Mouse (Mus musculus) kidney, postnatal 0 days (tissue): ENCODE results near the gene A830031A19Rik. TPM values are rescaled to one million over a fixed set of nuclear protein-coding genes. Genes with fewer than 3 reads are reported as not detected.

Experiments used
- ATAC-seq: fragments of 200-750 bp; cut with Nextera tagmentation; replicated peaks from 2 replicates; pipeline ENCODE4 v1.8.0; 2017; ENCODE audit warnings: low read depth, moderate number of reproducible peaks, moderate TSS enrichment, moderate library complexity; ENCODE audit not compliant: low FRiP score
- DNase-seq: peaks from one replicate; pipeline ENCODE4 v3.0.0-alpha.2; 2016; ENCODE audit warnings: low spot score
- H3K27ac ChIP-seq: fragments of 300-500 bp; sonication (generic); 2 replicates; pipeline ENCODE4 v1.5.1; 2014; ENCODE audit warnings: mild to moderate bottlenecking
- H3K27me3 ChIP-seq: fragments of 300-500 bp; sonication (generic); 2 replicates; pipeline ENCODE4 v1.6.1; 2014; ENCODE audit warnings: low read length, mixed read lengths; ENCODE audit not compliant: insufficient read depth
- H3K36me3 ChIP-seq: fragments of 300-500 bp; sonication (generic); 2 replicates; pipeline ENCODE4 v1.6.1; 2014; ENCODE audit warnings: low read length, mixed read lengths; ENCODE audit not compliant: insufficient read depth
- H3K4me1 ChIP-seq: fragments of 300-500 bp; sonication (generic); replicated peaks from 2 replicates; pipeline ENCODE4 v1.6.1; 2014; ENCODE audit warnings: antibody characterized with exemption, low read length, mixed read lengths; ENCODE audit not compliant: insufficient read depth
- H3K4me2 ChIP-seq: fragments of 300-500 bp; sonication (generic); 2 replicates; pipeline ENCODE4 v1.6.1; 2014; ENCODE audit warnings: mild to moderate bottlenecking, low read length, moderate library complexity, mixed read lengths
- H3K4me3 ChIP-seq: fragments of 300-500 bp; sonication (generic); replicated peaks from 2 replicates; pipeline ENCODE4 v1.5.1; 2014; ENCODE audit warnings: low read depth, low read length
- H3K9ac ChIP-seq: fragments of 300-500 bp; sonication (generic); 2 replicates; pipeline ENCODE4 v1.6.1; 2014; ENCODE audit warnings: low read depth, low read length
- H3K9me3 ChIP-seq: fragments of 300-500 bp; sonication (generic); replicated peaks from 2 replicates; pipeline ENCODE4 v1.6.1; 2016; ENCODE audit warnings: low read length, inconsistent platforms, mixed read lengths
- CTCF ChIP-seq: IDR thresholded peaks from 2 replicates; pipeline ENCODE4 v1.5.1; 2016; ENCODE audit warnings: antibody characterized with exemption, low read depth, mild to moderate bottlenecking, moderate library complexity
- WGBS: fragments of 180-500 bp; shearing (Covaris S2); extraction: QIAGEN DNeasy Blood & Tissue Kit; methylation state at CpG from one replicate; pipeline ENCODE4 v1.1.7; 2014; 5-methylcytosine and 5-hydroxymethylcytosine counted together
- polyA plus RNA-seq: library from polyadenylated mRNA; unstranded; fragments of >200 nt; fragmentation: Nextera tagmentation; extraction: Ambion mirVana; gene quantifications from 2 replicates; pipeline ENCODE4 v1.2.1, GENCODE M21; 2015

A830031A19Rik gene
- polyA plus RNA-seq, 1 experiment from 2014 or later: not detected

DNA sequence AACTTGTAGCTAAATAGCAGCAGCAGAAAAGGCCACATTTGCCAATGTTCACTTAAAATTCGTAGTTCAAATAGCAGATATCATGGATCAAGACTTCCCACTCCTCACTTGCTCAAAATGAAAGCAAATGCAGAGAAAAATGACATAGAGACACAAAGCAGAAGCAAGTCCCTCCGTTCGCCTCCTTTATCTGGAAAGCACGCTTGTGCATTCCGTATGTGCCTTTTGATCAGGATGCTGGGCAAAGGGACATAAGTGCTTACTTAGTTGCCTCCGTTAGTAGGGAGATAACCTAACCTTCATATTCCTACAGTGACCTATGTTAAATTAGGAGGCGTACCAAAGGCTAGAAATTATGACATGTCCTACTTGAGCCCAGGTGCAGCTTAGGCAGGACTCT, 8.6 kb upstream of the A830031A19Rik start:
- ATAC-seq: no peak

DNA sequence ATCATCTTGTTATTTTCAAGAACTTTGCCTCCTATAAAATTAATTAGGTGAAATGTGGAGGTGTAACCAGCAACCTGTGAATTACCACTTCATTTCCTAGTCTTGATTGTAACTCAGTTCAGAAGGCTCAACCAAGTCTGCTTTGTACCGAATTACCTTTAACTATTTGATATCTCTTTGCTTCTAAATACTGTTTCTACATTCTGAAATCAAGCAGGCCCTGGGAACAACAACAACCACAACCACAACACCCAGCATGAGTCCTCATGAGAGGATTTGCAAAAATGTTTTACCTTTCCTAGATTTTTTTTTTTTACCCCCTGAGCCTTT, 8.2 kb upstream of the A830031A19Rik start:
- no peak overlapping the region for H3K4me3 ChIP-seq
- no peak for TF ChIP-seq CTCF
- H3K4me2 ChIP-seq: no peak overlapping the region
- no peak overlapping the region for H3K9ac ChIP-seq
- 51% methylated on average over 1 of the region's 1 CpGs for WGBS
- no peaks in the 10 kb centered on the region for H3K9me3 ChIP-seq
- ATAC-seq: no peak
- no peak overlapping the region for H3K27ac ChIP-seq
- H3K4me1 ChIP-seq: peaks cover 13% of the 10 kb centered on the region; the same call in 1 of the 2 replicates
- H3K36me3 ChIP-seq: no peaks in the 10 kb centered on the region
- no peak for DNase-seq
- H3K27me3 ChIP-seq: peaks cover 50% of the 10 kb centered on the region

More for the DNA sequence above, 8.6 kb upstream of the A830031A19Rik start:
- H3K4me1 ChIP-seq: peaks cover 13% of the 10 kb centered on the region; the same call in 1 of the 2 replicates
- no peak for DNase-seq
- H3K9me3 ChIP-seq: no peaks in the 10 kb centered on the region
- H3K27ac ChIP-seq: no peak overlapping the region
- TF ChIP-seq CTCF: no peak
- H3K36me3 ChIP-seq: no peaks in the 10 kb centered on the region
- no peak overlapping the region for H3K4me2 ChIP-seq
- H3K4me3 ChIP-seq: no peak overlapping the region
- 83% methylated on average over 7 of the region's 7 CpGs for WGBS
- H3K9ac ChIP-seq: no peak overlapping the region
- peaks cover 46% of the 10 kb centered on the region for H3K27me3 ChIP-seq

DNA sequence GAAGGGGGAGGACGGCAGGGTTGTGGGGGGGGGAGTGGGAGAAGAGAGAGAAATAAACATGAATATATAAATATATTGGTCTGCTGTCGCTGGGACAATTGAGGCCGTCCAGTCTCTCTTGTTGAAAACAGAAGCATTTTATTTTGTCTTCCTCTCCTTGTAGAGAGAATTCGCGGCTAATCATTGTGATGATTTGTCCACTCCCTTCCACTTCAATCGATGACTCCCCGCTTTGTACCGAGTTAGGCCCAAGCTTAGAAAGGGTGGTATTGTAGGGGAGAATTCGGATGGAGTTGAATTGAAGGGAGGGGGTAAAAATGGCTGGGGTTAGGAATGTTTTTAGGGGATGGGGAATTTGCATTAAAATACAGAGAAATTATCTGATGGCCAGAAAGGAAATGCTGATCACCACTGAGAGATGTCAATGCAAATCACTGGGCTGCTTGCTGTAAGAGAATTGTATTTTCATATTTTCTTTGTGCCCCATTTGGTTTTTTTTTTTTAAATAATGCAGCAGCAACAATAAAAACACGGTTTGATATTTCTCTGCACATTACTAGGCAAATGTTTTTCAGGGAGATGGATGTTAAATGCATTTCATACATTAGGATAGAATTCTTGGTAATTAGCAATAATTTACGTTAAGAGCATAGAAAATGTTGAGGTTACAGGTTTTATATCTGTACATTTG, 7.7 kb upstream of the A830031A19Rik start:
- Histone ChIP-seq H3K9me3 (no peaks in the 10 kb centered on the region), H3K4me3 (peak overlapping the region; percentile 58; the same call in 1 of the 2 replicates), H3K4me2 (peak overlapping the region; percentile 95), H3K36me3 (no peaks in the 10 kb centered on the region), H3K4me1 (peaks cover 13% of the 10 kb centered on the region; the same call in 1 of the 2 replicates), H3K27ac (no peak overlapping the region), H3K27me3 (peaks cover 52% of the 10 kb centered on the region), H3K9ac (0 out of 2 replicates have a peak overlapping the region, but pooled peaks have one; percentile 40)
- WGBS: 37% methylated on average over 11 of the region's 11 CpGs
- no peak for DNase-seq
- ATAC-seq: no peak
- TF ChIP-seq CTCF: no peak

DNA sequence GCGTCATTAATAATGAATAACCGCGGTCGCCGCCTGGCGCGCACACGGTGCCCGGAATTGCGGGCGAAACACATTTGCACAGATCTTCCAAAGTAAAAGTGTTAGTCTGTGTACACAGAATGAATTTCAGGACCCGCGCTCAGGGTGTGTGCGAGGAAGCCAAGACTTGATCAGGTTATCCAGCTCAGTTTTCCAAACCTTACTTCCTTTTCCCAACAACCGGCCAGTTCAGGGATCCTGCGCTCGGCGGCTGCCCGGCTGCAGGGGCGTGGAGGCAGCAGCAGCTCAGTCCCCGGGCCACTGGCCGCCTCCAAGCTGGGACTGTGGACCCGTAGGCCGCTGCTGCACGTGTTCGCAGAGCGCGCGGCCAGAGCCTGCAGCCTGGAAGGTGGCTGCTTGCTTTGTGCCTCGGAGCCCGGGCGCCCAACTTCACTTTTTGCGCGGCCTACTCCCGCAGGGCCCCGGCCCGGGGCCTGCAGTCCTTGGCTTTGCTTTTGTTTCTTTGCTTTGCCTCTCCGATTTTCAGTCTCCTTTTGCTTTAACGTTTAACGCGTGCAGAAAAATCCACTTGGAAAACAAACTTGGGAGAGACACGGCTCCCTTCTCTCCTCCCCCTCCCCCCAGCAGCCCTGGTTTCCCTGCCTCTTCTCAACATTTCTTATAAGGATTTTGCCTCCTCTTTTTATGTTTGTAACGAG, 7.0 kb upstream of the A830031A19Rik start:
- H3K27ac ChIP-seq: no peak overlapping the region
- WGBS: under 1% methylated on average over 43 of the region's 43 CpGs
- H3K9me3 ChIP-seq: no peaks in the 10 kb centered on the region
- H3K4me1 ChIP-seq: peaks cover 13% of the 10 kb centered on the region; the same call in 1 of the 2 replicates
- H3K27me3 ChIP-seq: peaks cover 52% of the 10 kb centered on the region
- ATAC-seq (no peak), DNase-seq (peak; percentile 37)
- H3K36me3 ChIP-seq: no peaks in the 10 kb centered on the region
- no peak for TF ChIP-seq CTCF
- H3K4me3 ChIP-seq: peak overlapping the region; percentile 58
- peak overlapping the region; percentile 95 for H3K4me2 ChIP-seq
- H3K9ac ChIP-seq: peak overlapping the region; percentile 40; the same call in 1 of the 2 replicates

DNA sequence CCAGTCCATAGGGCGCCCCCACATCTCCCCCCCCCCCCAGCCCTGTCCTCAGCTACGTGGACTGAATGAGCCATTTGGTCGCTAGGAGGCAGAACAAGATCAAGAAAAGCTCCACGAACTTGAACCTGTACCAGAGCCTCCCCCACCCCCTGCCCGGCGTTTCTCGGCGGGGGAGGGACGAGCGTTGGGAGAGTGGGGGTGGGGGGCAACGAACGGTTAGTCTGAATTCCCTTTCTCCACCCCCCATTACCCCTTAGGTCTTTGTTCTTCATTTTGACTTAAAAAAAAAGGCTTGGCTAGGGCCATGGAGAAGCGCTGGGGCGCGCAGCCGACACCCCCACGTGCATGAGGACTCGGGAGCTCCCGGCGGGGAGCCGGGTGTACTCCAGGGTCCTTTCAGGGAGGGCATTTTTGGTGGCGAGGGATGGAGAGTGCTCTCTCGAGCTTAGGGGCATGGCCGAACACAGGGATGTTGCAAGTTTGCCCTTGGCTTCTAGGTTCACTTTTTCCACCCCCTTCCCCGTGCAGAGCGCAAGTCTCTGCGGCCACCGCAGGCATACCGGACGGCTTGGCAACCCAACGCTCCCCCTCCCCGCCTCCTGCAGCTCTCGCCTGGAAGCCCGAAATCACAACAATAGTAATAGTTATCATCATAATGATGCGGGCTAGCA, 6.3 kb upstream of the A830031A19Rik start:
- no peak for ATAC-seq
- under 1% methylated on average over 34 of the region's 35 CpGs for WGBS
- H3K4me2 ChIP-seq: peak overlapping the region; percentile 95
- H3K9me3 ChIP-seq: no peaks in the 10 kb centered on the region
- DNase-seq: peak; percentile 72
- H3K4me1 ChIP-seq: peaks cover 13% of the 10 kb centered on the region
- no peak overlapping the region for H3K27ac ChIP-seq
- H3K4me3 ChIP-seq: peak overlapping the region; percentile 58
- no peak overlapping the region for H3K9ac ChIP-seq
- peaks cover 46% of the 10 kb centered on the region for H3K27me3 ChIP-seq
- peak; percentile 60 for TF ChIP-seq CTCF
- H3K36me3 ChIP-seq: no peaks in the 10 kb centered on the region

DNA sequence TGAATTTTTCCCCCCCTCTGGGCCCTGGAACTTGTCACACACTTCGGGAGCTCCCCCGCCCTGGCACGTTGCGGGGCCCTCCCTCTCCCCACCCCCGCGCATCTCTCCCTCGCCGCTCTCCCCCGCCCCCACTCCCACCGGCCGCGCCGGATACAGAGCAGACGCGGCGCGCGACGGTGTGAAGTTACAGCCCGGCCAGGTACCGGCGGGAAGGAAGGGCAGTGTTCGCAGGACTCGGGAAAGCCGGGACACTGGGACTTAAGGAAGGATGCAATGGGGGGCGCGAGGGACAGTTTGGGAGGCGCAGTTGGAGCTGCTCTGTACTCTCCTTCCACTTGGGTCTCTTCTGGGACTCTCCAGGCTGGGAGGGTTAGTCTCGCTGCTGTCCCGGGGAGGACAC, 5.7 kb upstream of the A830031A19Rik start:
- DNase-seq: no peak
- Histone ChIP-seq H3K27me3 (peaks cover 44% of the 10 kb centered on the region), H3K4me3 (peak overlapping the region; percentile 58), H3K9ac (no peak overlapping the region), H3K9me3 (no peaks in the 10 kb centered on the region), H3K27ac (no peak overlapping the region), H3K4me2 (peak overlapping the region; percentile 95), H3K36me3 (no peaks in the 10 kb centered on the region), H3K4me1 (peaks cover 19% of the 10 kb centered on the region)
- TF ChIP-seq CTCF: no peak
- under 1% methylated on average over 30 of the region's 30 CpGs for WGBS
- no peak for ATAC-seq
